Mouse (Mus musculus): ENCODE data around the gene Vmn1r72.
"Not testable (repeated sequence)": the region's sequence is repeated elsewhere in the genome, so short reads cannot be mapped to it uniquely, and the experiment has no call there.

Gene Vmn1r72

DNA sequence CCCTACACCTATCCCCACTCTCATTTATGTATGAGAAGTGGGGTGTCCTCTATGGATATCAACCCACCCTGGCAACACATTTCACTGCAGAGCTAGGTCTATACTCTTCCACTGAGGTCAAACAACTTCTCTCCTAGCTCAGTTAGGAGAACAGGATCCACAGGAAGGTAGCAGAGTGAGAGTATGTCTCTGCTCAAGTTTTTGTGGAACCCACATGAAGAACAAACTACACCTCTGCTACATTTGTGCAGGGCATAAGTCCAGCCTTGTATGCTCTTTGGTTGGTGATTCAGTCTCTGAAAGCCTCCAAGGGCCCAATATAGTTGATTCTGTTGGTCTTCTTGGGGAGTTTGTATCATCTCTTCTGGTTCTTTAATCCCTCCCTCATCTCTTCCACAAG is at the start of gene Vmn1r72:
Vmn1r72 (minus strand) TSS at position 101 of the 400 bp plus-strand sequence.
- DNase-seq (ENCODE audit: low read depth in 2 of 2, low spot score in 2 of 2): not testable (repeated sequence)

DNA sequence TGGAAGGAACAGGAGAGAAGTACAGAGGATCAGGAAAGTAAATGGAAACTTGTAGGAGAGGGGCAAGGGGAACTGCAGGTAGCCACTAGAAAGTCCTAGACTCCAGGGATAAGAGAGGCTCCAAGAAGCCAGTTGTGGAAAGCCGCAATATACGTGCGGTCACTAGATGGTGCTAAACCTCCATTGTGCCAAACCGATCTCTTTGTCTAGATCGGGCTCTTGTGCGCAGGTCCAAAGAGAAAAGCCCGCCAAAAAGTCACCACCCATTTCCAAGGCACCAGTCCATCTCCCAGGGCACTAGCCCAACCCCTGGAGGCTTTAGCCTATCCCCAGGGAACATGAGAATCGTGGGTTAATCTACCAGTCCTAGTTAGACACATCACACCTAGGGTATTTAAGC is 62.9 kb downstream of the Vmn1r72 start:
- not testable (repeated sequence) for DNase-seq (ENCODE audit: low read depth in 2 of 2, low spot score in 2 of 2)

Data from CD8-positive naive resting alpha-beta T cell, adult 2 months (primary cell).